Mouse (Mus musculus) lung, adult 2 months (tissue): ENCODE data around the gene 9930021J03Rik.

ENCODE experiments used
- CTCF ChIP-seq: fragments of 200-500 bp; IDR thresholded peaks from 2 replicates; pipeline ENCODE4 v1.5.1; 2011; ENCODE audit warnings: mild to moderate bottlenecking, low read length, control low read depth; ENCODE audit not compliant: insufficient read depth
- POLR2A ChIP-seq: fragments of 200-500 bp; IDR thresholded peaks from 2 replicates; pipeline ENCODE4 v1.6.1; 2011; ENCODE audit warnings: low read depth, mild to moderate bottlenecking, control low read depth, low read length, borderline replicate concordance; ENCODE audit errors: extremely low read depth

GRCm38 (mm10) chr19:29743531-29743930 is 62.3 kb downstream of the 9930021J03Rik start:
- TF ChIP-seq POLR2A (no peak), CTCF (no peak)
